Mouse (Mus musculus): ENCODE data around the gene Adamtsl1.

DNA sequence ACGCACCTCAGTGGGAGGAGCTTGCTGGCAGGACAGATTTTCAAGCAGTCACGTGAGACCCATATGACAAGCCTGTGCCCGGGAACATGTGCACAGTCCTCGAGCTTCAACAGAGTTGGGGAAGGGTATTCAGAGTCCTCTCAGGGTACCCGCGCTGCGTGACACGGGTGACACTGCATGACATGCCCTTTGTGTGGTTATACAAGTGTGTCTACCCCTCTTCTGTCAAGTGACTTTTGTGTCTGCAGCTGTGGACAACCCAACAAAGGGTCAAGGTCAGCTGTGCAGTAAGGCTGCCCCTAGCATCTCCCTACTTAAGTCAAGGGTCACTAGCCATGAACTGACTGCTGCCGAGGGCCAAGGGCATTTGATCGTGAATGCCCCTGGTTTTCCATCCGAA is 912.6 kb downstream of the Adamtsl1 start:
- TF ChIP-seq CTCF (IDR thresholded peaks at IDR 0.05; ENCODE audit: extremely low read depth, insufficient read depth, insufficient read length, insufficient replicate concordance) (no peak), POLR2A (IDR thresholded peaks at IDR 0.05; ENCODE audit: low read depth, low read length) (no peak)

All from spleen, adult 2 months (tissue).